Mouse (Mus musculus) cerebellum, postnatal 14 days (tissue): ENCODE measurements around the gene Dcun1d4.
"Not testable (repeated sequence)": the region's sequence is repeated elsewhere in the genome, so short reads cannot be mapped to it uniquely, and the experiment has no call there.

Experiments used
- DNase-seq, 2 experiments: peaks; one replicate each; pipeline ENCODE4 v3.0.0; 2021; ENCODE audit warnings: mixed read lengths in 2 of 2

Gene Dcun1d4

GRCm38 (mm10) chr5:73480700-73481099 lies at the start of gene Dcun1d4:
TSS of gene Dcun1d4 (plus strand) at chr5:73481000.
- DNase-seq = no peak

- peak; percentile 90 to 91 for DNase-seq
Measured at GRCm38 (mm10) chr5:73431581-73431980, 49.2 kb upstream of the Dcun1d4 start.

GRCm38 (mm10) chr5:73432805-73433204 lies 48.0 kb upstream of the Dcun1d4 start:
- no peak for DNase-seq

- no peak for DNase-seq
Measured at GRCm38 (mm10) chr5:73434764-73435163, 46.0 kb upstream of the Dcun1d4 start.

- no peak for DNase-seq
Measured at GRCm38 (mm10) chr5:73442176-73442575, 38.6 kb upstream of the Dcun1d4 start.

GRCm38 (mm10) chr5:73450276-73450675 lies 30.5 kb upstream of the Dcun1d4 start:
- DNase-seq = no peak

- no peak for DNase-seq
Measured at GRCm38 (mm10) chr5:73454502-73455306, 26.1 kb upstream of the Dcun1d4 start.

- DNase-seq = no peak
Measured at GRCm38 (mm10) chr5:73455307-73455687, 25.5 kb upstream of the Dcun1d4 start.

- DNase-seq = no peak
Measured at GRCm38 (mm10) chr5:73468462-73469433, 12.1 kb upstream of the Dcun1d4 start.

- no peak for DNase-seq
Measured at GRCm38 (mm10) chr5:73474412-73475405, 6.1 kb upstream of the Dcun1d4 start.

- DNase-seq = no peak
Measured at GRCm38 (mm10) chr5:73481401-73481800, 601 bp downstream of the Dcun1d4 start.

- not testable (repeated sequence) for DNase-seq
Measured at GRCm38 (mm10) chr5:73482381-73482780, 1.6 kb downstream of the Dcun1d4 start.

GRCm38 (mm10) chr5:73484016-73484615 lies 3.3 kb downstream of the Dcun1d4 start:
- no peak for DNase-seq

- no peak for DNase-seq
Measured at GRCm38 (mm10) chr5:73486451-73486850, 5.7 kb downstream of the Dcun1d4 start.

GRCm38 (mm10) chr5:73489915-73490314 lies 9.1 kb downstream of the Dcun1d4 start:
- DNase-seq = peak; percentile 28 to 46

GRCm38 (mm10) chr5:73490596-73491073 lies 9.8 kb downstream of the Dcun1d4 start:
- DNase-seq = peak; percentile 99 to 100

- DNase-seq = peak in 1 of 2 experiments; percentile 76
Measured at GRCm38 (mm10) chr5:73491074-73491836, 10.5 kb downstream of the Dcun1d4 start.

GRCm38 (mm10) chr5:73491837-73492720 lies 11.3 kb downstream of the Dcun1d4 start:
- DNase-seq = peak; percentile 90

- DNase-seq = no peak
Measured at GRCm38 (mm10) chr5:73497401-73497800, 16.6 kb downstream of the Dcun1d4 start.

GRCm38 (mm10) chr5:73498559-73498958 lies 17.8 kb downstream of the Dcun1d4 start:
- no peak for DNase-seq
